10 mouse cellular contexts compared by ENCODE assay signal in the genomic region with DNA sequence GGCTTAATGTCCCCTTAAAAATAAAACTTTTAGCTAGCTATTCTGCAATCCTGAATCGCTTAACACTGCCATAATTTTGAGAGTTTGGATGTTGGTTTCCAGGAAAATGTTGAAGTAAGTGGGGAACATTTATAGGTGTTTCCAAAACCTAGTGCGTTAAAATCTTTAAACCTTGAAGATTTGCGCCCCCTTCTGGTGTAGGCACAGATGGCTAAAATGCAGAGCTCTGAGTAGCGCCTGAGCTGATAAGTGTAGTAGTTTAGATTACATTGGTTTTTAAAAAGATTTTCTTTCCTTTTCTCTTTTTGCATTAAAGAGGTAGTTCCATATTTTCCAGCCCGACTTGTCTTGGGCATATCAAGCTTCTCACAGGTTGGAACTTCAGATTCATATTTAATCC. TPM values are rescaled to one million over a fixed set of nuclear protein-coding genes. Genes with fewer than 3 reads are reported as not detected.
DNase-seq lines count a peak whose midpoint lies in the region; ATAC-seq and TF ChIP-seq lines count a peak whose summit lies in the region.
"Had no signal": no experiment of that assay in that cellular context is flagged by ENCODE, and none has a peak within 500 bp of the region (broad histone marks: within the 10 kb centered on the region; RNA-seq: fewer than 3 reads in every experiment).

No protein-coding gene starts in this region.

- H3K79me2 ChIP-seq in heart, adult 2 months (replicated peaks; ENCODE audit: control insufficient read depth, insufficient read depth, low read length) = no peaks in the 10 kb centered on the region

- TF ChIP-seq EP300 in heart, adult 2 months (IDR thresholded peaks at IDR 0.05; ENCODE audit: insufficient read depth, low read depth, low read length) = no peak

- H3K9me3 ChIP-seq in heart, embryonic 10.5 days = no peaks in the 10 kb centered on the region
- H3K9me3 ChIP-seq: embryonic facial prominence, embryonic 12.5 days; limb, embryonic 15.5 days had no signal

- H3K4me3 ChIP-seq in heart, adult 2 months = no peak overlapping the region
- no peak overlapping the region for H3K4me3 ChIP-seq in heart, embryonic 10.5 days
- H3K4me3 ChIP-seq: embryonic facial prominence, embryonic 12.5 days; limb, embryonic 15.5 days had no signal

- intact Hi-C loops in heart, adult 2 months (cut with DNase I) = loop anchor here (1.0 to 10.0 kb wide), 3 partner anchors 161 to 339 kb away; no protein-coding TSS in a partner anchor

- peak; percentile 73 for ATAC-seq in megakaryocyte progenitor cell, adult 5-6 weeks (replicated peaks; ENCODE audit: poor library complexity)

- peak; percentile 92 for TF ChIP-seq CTCF in heart, adult 2 months (IDR thresholded peaks at IDR 0.05)

- H3K4me1 ChIP-seq in heart, adult 2 months (ENCODE audit: control insufficient read depth, insufficient read depth, low read length) = no peaks in the 10 kb centered on the region
- peaks cover 27% of the 10 kb centered on the region for H3K4me1 ChIP-seq in heart, embryonic 10.5 days
- H3K4me1 ChIP-seq: embryonic facial prominence, embryonic 12.5 days; limb, embryonic 15.5 days had no signal

- DNase-seq in heart, adult 2 months = peak; percentile 26 to 52
- no peak for DNase-seq in heart, embryonic 10.5 days (ENCODE audit: low spot score)
- DNase-seq in 3T3-L1 (ENCODE audit: low read depth, low spot score) (peak; percentile 86), NIH3T3 (ENCODE audit: low read depth) (peak; percentile 90)
- DNase-seq in embryo, embryonic 10.5 days (ENCODE audit: low spot score) = peak; percentile 82
- DNase-seq in layer of hippocampus, adult 11-12 months (ENCODE audit: low spot score) = peak; percentile 75
- DNase-seq in thymus, postnatal 4 days = peak; percentile 72

- WGBS in heart, adult 2 months = 32% methylated on average over 5 of the region's 5 CpGs
- WGBS in heart, embryonic 10.5 days = 45% methylated on average over 5 of the region's 5 CpGs

- no peak for TF ChIP-seq POLR2A in heart, adult 2 months (IDR thresholded peaks at IDR 0.05; ENCODE audit: insufficient read depth, low read depth, low read length)

- no peak overlapping the region for H3K27ac ChIP-seq in heart, adult 2 months
- H3K27ac ChIP-seq in heart, embryonic 10.5 days = no peak overlapping the region
- H3K27ac ChIP-seq: embryonic facial prominence, embryonic 12.5 days; limb, embryonic 15.5 days had no signal

- H3K9ac ChIP-seq in heart, adult 2 months (ENCODE audit: low read depth, low read length) = no peak overlapping the region
- H3K9ac ChIP-seq: embryonic facial prominence, embryonic 12.5 days; limb, embryonic 15.5 days had no signal

- H3K27me3 ChIP-seq in heart, adult 2 months (ENCODE audit: control insufficient read depth, insufficient read depth, low read length) = no peaks in the 10 kb centered on the region
- H3K27me3 ChIP-seq in heart, embryonic 10.5 days (ENCODE audit: insufficient read depth, poor library complexity, severe bottlenecking) = no peaks in the 10 kb centered on the region
- H3K27me3 ChIP-seq: embryonic facial prominence, embryonic 12.5 days; limb, embryonic 15.5 days had no signal

- peaks cover 3% of the 10 kb centered on the region; the same call in 1 of the 2 replicates for H3K36me3 ChIP-seq in heart, adult 2 months (ENCODE audit: control insufficient read depth, insufficient read depth, low read length)
- peaks cover 46% of the 10 kb centered on the region for H3K36me3 ChIP-seq in heart, embryonic 10.5 days

RNA-seq across cellular contexts. Expression of a gene that starts 38.1 kb away (rescaled TPM):
- under 1 TPM; 0.86 to 0.96 TPM for total RNA-seq in heart, adult 2 months (2021)
- polyA plus RNA-seq in heart, adult 2 months (2012; rRNA removed) = 0.12 and 0.56 TPM in 2 replicates
- 1.4 TPM in 2 replicates for polyA plus RNA-seq in heart, embryonic 10.5 days (2016; fragmentation: Nextera tagmentation; extraction: Ambion mirVana)
- 0.27 TPM in 1 of 2 replicates, not detected in the other for total RNA-seq in megakaryocyte progenitor cell, adult 5-6 weeks (2015)
- 0.41 TPM in 1 of 2 replicates, not detected in the other for total RNA-seq in megakaryocyte progenitor cell, adult 5-6 weeks (2017)

RNA-seq across cellular contexts. Expression of a gene that starts 40.0 kb away (rescaled TPM):
- total RNA-seq in heart, adult 2 months (2021) = not detected
- polyA plus RNA-seq in heart, adult 2 months (2012; rRNA removed) = not detected in 2 replicates
- polyA plus RNA-seq in heart, embryonic 10.5 days (2016; fragmentation: Nextera tagmentation; extraction: Ambion mirVana) = 0.22 and 0.33 TPM in 2 replicates
- total RNA-seq in megakaryocyte progenitor cell, adult 5-6 weeks (2015) = not detected in 2 replicates
- total RNA-seq in megakaryocyte progenitor cell, adult 5-6 weeks (2017) = not detected in 2 replicates

RNA-seq across cellular contexts. Expression of a gene that starts 48.3 kb away (rescaled TPM):
- total RNA-seq in heart, adult 2 months (2021) = 100 to 1,000 TPM; 168 to 170 TPM
- polyA plus RNA-seq in heart, adult 2 months (2012; rRNA removed) = 28.7 and 38.2 TPM in 2 replicates
- 129 and 136 TPM in 2 replicates for polyA plus RNA-seq in heart, embryonic 10.5 days (2016; fragmentation: Nextera tagmentation; extraction: Ambion mirVana)
- 101 and 103 TPM in 2 replicates for total RNA-seq in megakaryocyte progenitor cell, adult 5-6 weeks (2015)
- 87.8 and 94.0 TPM in 2 replicates for total RNA-seq in megakaryocyte progenitor cell, adult 5-6 weeks (2017)
